Mouse (Mus musculus) kidney, embryonic 16.5 days (tissue): Measurements from ENCODE around the gene Dock8. TPM values are rescaled to one million over a fixed set of nuclear protein-coding genes. Genes with fewer than 3 reads are reported as not detected.

Experiments used
- ATAC-seq: fragments of 200-750 bp; cut with Nextera tagmentation; 2 replicates; pipeline ENCODE4 v1.8.0; 2017; ENCODE audit warnings: moderate TSS enrichment; ENCODE audit not compliant: low FRiP score, low TSS enrichment
- H3K27ac ChIP-seq: fragments of 300-500 bp; sonication (generic); 2 replicates; pipeline ENCODE4 v1.5.1; 2014; ENCODE audit warnings: low read length
- H3K27me3 ChIP-seq: fragments of 300-500 bp; sonication (generic); 2 replicates; pipeline ENCODE4 v1.6.1; 2014; ENCODE audit warnings: low read length, control low read depth, mixed read lengths; ENCODE audit not compliant: insufficient read depth
- H3K36me3 ChIP-seq: fragments of 300-500 bp; sonication (generic); 2 replicates; pipeline ENCODE4 v1.6.1; 2014; ENCODE audit warnings: low read length, control low read depth, mixed read lengths; ENCODE audit not compliant: insufficient read depth
- H3K4me1 ChIP-seq: fragments of 300-500 bp; sonication (generic); 2 replicates; pipeline ENCODE4 v1.6.1; 2014; ENCODE audit warnings: low read length, control low read depth, mixed read lengths; ENCODE audit not compliant: insufficient read depth
- H3K4me2 ChIP-seq: fragments of 300-500 bp; sonication (generic); replicated peaks from 2 replicates; pipeline ENCODE4 v1.6.1; 2014; ENCODE audit warnings: low read depth, low read length
- H3K4me3 ChIP-seq: fragments of 300-500 bp; sonication (generic); 2 replicates; pipeline ENCODE4 v1.5.1; 2014; ENCODE audit warnings: mild to moderate bottlenecking, low read length
- H3K9ac ChIP-seq: fragments of 300-500 bp; sonication (generic); replicated peaks from 2 replicates; pipeline ENCODE4 v1.6.1; 2014; ENCODE audit warnings: low read length
- H3K9me3 ChIP-seq: fragments of 300-500 bp; sonication (generic); 2 replicates; pipeline ENCODE4 v1.6.1; 2016; ENCODE audit warnings: low read length, control low read depth
- WGBS: fragments of 180-500 bp; shearing (Covaris S2); extraction: QIAGEN DNeasy Blood & Tissue Kit; methylation state at CpG from one replicate; pipeline ENCODE4 v1.1.7; 2014; 5-methylcytosine and 5-hydroxymethylcytosine counted together
- polyA plus RNA-seq: library from polyadenylated mRNA; unstranded; fragments of >200 nt; fragmentation: Nextera tagmentation; extraction: Ambion mirVana; gene quantifications from 2 replicates; pipeline ENCODE4 v1.2.1, GENCODE M21; 2015

The Dock8 gene
- polyA plus RNA-seq, 1 experiment from 2014 or later, result 3.9 TPM

DNA sequence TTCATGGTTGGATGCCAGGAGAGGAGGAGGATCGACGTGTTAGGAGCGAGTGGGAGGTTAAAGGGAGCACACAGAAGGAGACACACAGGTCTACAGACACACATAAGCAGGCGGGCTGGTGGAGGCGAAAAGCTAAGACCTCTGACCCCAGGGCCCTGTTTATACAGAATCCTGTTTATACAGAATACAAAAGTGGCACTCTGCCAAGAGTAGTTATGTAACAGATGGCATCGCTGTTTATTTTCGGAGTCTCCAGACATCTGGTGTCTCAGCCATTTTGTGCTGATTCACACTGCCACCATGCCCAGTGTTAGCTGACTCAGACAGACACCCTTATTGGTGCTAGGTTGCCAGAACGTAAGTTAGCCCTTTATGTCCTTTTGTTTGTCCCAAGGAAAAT is 18.0 kb upstream of the Dock8 start:
- Histone ChIP-seq H3K4me3 (no peak overlapping the region), H3K9ac (no peak overlapping the region), H3K27ac (no peak overlapping the region), H3K36me3 (no peaks in the 10 kb centered on the region), H3K4me2 (no peak overlapping the region), H3K4me1 (peaks cover 4% of the 10 kb centered on the region; the same call in 1 of the 2 replicates), H3K27me3 (no peaks in the 10 kb centered on the region), H3K9me3 (no peaks in the 10 kb centered on the region)
- ATAC-seq, result no peak
- 39% methylated on average over 8 of the region's 8 CpGs for WGBS

DNA sequence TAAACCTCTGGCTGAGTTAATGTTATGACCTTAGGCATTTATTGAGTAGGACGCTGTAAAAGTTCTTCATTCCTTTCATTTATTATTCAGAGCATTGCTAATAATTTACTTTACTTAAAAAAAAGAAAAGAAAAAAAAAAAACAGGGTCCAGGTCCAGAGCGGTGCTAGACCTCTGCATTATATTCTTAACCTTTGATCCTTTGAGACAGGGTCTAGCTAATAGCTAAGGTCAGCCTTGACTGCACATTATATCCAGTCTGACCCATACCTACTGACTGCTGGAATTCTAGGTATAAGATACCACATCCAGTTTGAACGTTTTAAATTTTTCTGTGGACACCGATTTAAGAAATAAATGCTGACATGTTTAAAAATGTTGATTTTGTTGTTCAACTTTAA is 16.3 kb upstream of the Dock8 start:
- 59% methylated on average over 4 of the region's 4 CpGs for WGBS
- H3K27ac ChIP-seq, result no peak overlapping the region
- H3K9me3 ChIP-seq, result no peaks in the 10 kb centered on the region
- H3K4me2 ChIP-seq, result no peak overlapping the region
- no peaks in the 10 kb centered on the region for H3K36me3 ChIP-seq
- H3K9ac ChIP-seq, result no peak overlapping the region
- no peak overlapping the region for H3K4me3 ChIP-seq
- no peaks in the 10 kb centered on the region for H3K27me3 ChIP-seq
- H3K4me1 ChIP-seq, result peaks cover 7% of the 10 kb centered on the region; the same call in 1 of the 2 replicates
- ATAC-seq, result peak; percentile 80; the same call in 1 of the 2 replicates

DNA sequence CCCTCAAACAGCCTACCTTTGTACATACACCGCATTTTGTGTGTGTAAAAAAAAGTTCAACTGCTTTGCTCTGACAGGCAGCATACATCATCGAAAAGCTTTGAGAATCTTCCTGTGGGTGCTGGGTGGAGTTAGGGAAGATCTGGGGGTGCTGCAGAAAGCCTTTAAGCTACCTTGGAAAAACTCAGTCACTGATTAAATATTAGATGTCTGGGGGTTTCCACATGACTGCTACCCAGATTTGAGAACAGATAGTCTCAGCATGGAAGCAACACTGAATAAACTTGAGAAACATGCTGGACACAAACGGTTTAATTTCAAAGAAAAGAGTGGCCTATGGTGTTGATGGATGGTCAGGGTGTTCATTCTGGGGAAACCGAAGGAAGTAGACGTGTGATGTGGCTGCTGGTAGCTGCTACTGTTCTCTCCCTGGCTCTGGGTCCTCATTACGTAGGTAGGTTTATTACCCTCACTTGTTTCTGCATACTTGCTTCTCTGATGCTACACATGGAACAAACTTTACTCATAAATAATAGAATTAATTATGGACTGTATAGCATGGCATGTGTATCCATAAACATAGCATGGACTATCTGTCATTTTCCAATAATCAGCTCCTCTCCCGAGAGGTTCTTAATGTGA is 15.4 kb upstream of the Dock8 start:
- Histone ChIP-seq H3K36me3 (no peaks in the 10 kb centered on the region), H3K9me3 (no peaks in the 10 kb centered on the region), H3K27ac (no peak overlapping the region), H3K27me3 (no peaks in the 10 kb centered on the region), H3K4me1 (peaks cover 7% of the 10 kb centered on the region; the same call in 1 of the 2 replicates), H3K9ac (no peak overlapping the region), H3K4me3 (no peak overlapping the region), H3K4me2 (no peak overlapping the region)
- WGBS, result 51% methylated on average over 7 of the region's 7 CpGs
- no peak for ATAC-seq

DNA sequence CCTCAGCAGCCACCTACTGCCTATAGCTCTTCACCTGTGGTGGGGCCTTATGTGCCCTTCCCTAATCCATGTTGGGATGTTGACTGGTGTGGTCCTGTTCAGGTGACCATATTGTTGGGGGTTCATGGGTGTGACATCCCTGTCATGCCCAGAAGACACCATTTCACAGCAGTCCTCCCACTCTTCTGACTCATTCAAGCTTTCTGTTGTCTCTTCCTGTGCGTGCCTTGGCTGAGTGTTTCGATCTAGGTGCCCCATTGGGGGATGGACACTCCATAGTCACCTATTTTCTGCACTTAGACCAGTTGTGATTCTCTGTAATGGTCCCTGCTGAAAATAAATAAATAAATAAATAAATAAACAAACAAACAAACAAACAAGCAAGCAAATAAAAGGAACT is 14.3 kb upstream of the Dock8 start:
- Histone ChIP-seq H3K9me3 (no peaks in the 10 kb centered on the region), H3K4me1 (peaks cover 7% of the 10 kb centered on the region; the same call in 1 of the 2 replicates), H3K27ac (no peak overlapping the region), H3K27me3 (no peaks in the 10 kb centered on the region), H3K9ac (no peak overlapping the region), H3K36me3 (no peaks in the 10 kb centered on the region), H3K4me3 (no peak overlapping the region), H3K4me2 (no peak overlapping the region)
- WGBS, result 94% methylated on average over 2 of the region's 2 CpGs
- ATAC-seq, result no peak

DNA sequence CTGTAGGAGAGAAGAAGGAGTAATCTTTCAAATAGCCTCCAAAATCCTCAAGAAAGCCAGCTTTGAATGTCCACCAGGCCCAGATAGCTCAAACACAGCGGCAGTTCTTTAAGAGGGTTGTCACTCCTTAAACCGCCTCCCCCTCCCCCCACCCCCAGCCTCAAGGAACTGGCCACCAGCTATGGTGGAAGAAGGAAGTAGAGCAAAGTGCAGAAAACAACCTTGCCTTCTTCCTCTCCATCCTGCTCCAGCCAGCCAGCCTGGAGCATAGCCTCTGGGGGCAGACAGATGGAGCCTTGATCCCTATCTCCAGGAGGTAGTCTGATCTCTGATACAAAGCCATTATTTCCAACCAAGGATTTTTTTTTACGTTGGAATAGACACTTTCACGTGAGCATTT is 12.0 kb upstream of the Dock8 start:
- no peak overlapping the region for H3K4me3 ChIP-seq
- no peaks in the 10 kb centered on the region for H3K27me3 ChIP-seq
- H3K4me2 ChIP-seq, result no peak overlapping the region
- WGBS, result 66% methylated on average over 4 of the region's 4 CpGs
- H3K27ac ChIP-seq, result no peak overlapping the region
- no peaks in the 10 kb centered on the region for H3K36me3 ChIP-seq
- H3K9me3 ChIP-seq, result no peaks in the 10 kb centered on the region
- H3K4me1 ChIP-seq, result peaks cover 4% of the 10 kb centered on the region; the same call in 1 of the 2 replicates
- no peak overlapping the region for H3K9ac ChIP-seq
- no peak for ATAC-seq

DNA sequence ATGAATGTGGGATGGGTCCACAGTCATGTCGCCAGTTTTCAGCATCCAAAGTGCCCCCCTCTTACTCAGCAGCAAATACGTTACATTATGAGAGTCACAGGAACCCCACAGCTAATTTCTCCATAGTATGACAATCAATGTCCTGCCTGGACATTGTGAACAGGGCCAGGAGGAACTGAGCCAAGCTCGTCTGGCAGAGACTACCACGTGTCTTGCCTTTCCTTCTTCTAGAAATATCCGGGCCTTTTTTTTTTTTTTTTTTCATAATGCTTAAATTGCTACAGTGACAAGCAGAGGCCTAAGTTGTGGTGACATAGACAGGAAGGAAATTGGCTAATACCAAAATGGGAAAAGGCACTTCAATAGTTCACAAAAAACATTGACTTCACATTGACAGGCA is 10.5 kb upstream of the Dock8 start:
- WGBS, result 78% methylated on average over 5 of the region's 5 CpGs
- Histone ChIP-seq H3K27me3 (no peaks in the 10 kb centered on the region), H3K4me1 (peaks cover 4% of the 10 kb centered on the region; the same call in 1 of the 2 replicates), H3K36me3 (no peaks in the 10 kb centered on the region), H3K9me3 (no peaks in the 10 kb centered on the region), H3K4me3 (no peak overlapping the region), H3K4me2 (no peak overlapping the region), H3K9ac (no peak overlapping the region), H3K27ac (no peak overlapping the region)
- no peak for ATAC-seq

DNA sequence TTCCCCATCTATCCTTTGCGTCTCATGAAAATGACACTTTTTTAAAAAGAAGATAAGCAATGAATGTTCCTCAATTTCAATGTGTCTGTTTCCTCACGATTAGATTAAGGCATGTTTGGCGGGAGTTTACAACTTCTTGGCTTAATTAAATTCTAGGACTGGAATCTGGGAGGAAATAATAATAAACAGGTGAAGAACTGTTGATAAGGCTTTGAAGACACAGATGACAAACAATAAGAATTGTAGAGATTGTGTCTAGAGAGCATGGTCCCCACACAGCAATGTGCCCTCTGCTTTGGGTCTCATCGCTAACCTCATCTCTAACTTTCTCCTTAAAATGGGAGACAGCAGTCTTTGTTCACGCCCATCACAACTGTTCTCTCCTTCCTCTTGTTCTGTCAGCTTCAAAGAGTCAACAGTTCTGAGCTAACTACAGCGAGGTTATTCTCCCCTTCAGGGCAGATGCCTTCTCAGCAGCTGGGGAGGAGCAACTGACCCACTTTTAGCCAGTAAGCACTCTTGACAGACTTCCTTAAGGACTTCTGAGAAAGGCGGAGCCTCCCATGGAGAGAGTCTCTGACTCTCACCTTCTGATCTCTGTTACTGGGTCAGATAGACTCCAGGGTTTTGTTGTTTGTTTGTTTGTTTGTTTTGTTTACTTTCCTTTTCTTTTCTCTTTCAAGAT is 9.1 kb upstream of the Dock8 start:
- H3K27me3 ChIP-seq, result no peaks in the 10 kb centered on the region
- WGBS, result 70% methylated on average over 7 of the region's 7 CpGs
- no peaks in the 10 kb centered on the region for H3K9me3 ChIP-seq
- no peak overlapping the region for H3K4me2 ChIP-seq
- no peak for ATAC-seq
- H3K4me1 ChIP-seq, result peaks cover 4% of the 10 kb centered on the region; the same call in 1 of the 2 replicates
- H3K36me3 ChIP-seq, result no peaks in the 10 kb centered on the region
- no peak overlapping the region for H3K27ac ChIP-seq
- H3K4me3 ChIP-seq, result no peak overlapping the region
- H3K9ac ChIP-seq, result no peak overlapping the region

DNA sequence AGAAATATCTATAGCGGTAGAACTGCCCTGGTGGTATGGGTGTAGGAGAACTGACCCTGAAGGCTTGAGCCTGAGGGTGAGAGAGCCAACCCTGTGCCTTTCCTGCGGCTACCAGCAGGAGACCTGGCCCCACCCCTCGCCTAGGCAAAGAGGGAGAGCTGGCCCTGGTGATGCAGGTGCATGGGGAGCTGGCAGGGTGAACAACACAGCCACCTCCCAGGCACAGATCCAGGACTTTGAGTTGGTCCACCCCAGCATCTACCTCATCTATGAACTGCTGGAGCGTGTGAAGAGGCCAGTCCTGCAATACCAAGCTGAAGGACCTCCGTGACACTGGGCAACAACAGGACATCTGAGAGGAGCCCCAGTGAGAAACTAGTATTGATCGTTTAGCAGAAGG is 5.8 kb upstream of the Dock8 start:
- H3K9me3 ChIP-seq, result no peaks in the 10 kb centered on the region
- WGBS, result 64% methylated on average over 6 of the region's 6 CpGs
- peaks cover under 1% of the 10 kb centered on the region; the same call in 1 of the 2 replicates for H3K27me3 ChIP-seq
- no peak overlapping the region for H3K4me2 ChIP-seq
- H3K9ac ChIP-seq, result no peak overlapping the region
- ATAC-seq, result no peak
- no peaks in the 10 kb centered on the region for H3K4me1 ChIP-seq
- no peak overlapping the region for H3K4me3 ChIP-seq
- H3K27ac ChIP-seq, result no peak overlapping the region
- no peaks in the 10 kb centered on the region for H3K36me3 ChIP-seq

DNA sequence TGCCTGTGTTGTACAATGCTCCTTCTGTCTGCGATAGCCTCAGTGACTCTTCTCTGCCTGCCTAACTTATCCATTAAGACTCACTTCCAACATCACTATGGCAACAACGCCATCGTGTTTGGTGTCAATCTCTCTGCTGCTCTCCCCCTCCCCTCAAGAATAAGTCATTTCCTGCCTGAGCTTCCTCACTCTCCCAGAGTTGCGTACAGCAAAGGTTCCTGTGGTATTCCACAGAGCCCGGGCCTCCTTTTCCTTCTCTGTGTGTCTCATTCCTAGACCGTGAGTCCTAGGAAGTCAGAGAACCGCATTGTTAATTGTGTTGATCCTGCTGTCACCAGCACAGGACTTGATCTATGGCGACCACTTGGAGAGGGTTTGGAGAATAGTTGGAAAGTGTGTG is 4.4 kb upstream of the Dock8 start:
- H3K36me3 ChIP-seq, result no peaks in the 10 kb centered on the region
- no peak overlapping the region for H3K9ac ChIP-seq
- H3K27me3 ChIP-seq, result peaks cover 10% of the 10 kb centered on the region
- WGBS, result 30% methylated on average over 8 of the region's 8 CpGs
- H3K4me3 ChIP-seq, result no peak overlapping the region
- H3K9me3 ChIP-seq, result no peaks in the 10 kb centered on the region
- H3K27ac ChIP-seq, result no peak overlapping the region
- ATAC-seq, result peak; percentile 11; the same call in 1 of the 2 replicates
- no peaks in the 10 kb centered on the region for H3K4me1 ChIP-seq
- H3K4me2 ChIP-seq, result no peak overlapping the region
